ENCODE assay signal across 27 mouse cellular contexts in genomic region chr9:98722885-98723284, GRCm38 (mm10).
DNase-seq lines count a peak whose midpoint lies in the region; ATAC-seq lines count a peak whose summit lies in the region.
"Had no signal": no experiment of that assay in that cellular context is flagged by ENCODE, and none has a peak within 500 bp of the region (broad histone marks: within the 10 kb centered on the region; RNA-seq: fewer than 3 reads in every experiment).

No protein-coding gene starts in this region.

- no peaks in the 10 kb centered on the region; the same call in 1 of the 2 replicates for H3K4me1 ChIP-seq in kidney, embryonic 14.5 days (ENCODE audit: control insufficient read depth, insufficient read depth, low read length)
- peaks cover 5% of the 10 kb centered on the region; the same call in 1 of the 2 replicates for H3K4me1 ChIP-seq in kidney, embryonic 16.5 days (ENCODE audit: insufficient read depth, low read length)

- H3K9me3 ChIP-seq in kidney, embryonic 14.5 days (ENCODE audit: control insufficient read depth, low read length), result no peaks in the 10 kb centered on the region
- H3K9me3 ChIP-seq in kidney, embryonic 16.5 days (ENCODE audit: low read length), result peaks cover 7% of the 10 kb centered on the region; the same call in 1 of the 2 replicates
- H3K9me3 ChIP-seq: embryonic facial prominence, embryonic 13.5 days; embryonic facial prominence, embryonic 15.5 days; forebrain, embryonic 10.5 days; forebrain, embryonic 12.5 days had no signal

- peak; percentile 78 for ATAC-seq in kidney, embryonic 14.5 days (ENCODE audit: low FRiP score, low TSS enrichment)
- no peak; the same call in 1 of the 2 replicates for ATAC-seq in kidney, embryonic 16.5 days (ENCODE audit: low FRiP score, low TSS enrichment)
- ATAC-seq: activated CD4-positive, CD25-positive, alpha-beta regulatory T cell, adult 4 months; CD4-positive, CD25-positive, alpha-beta regulatory T cell, adult 4 months; forebrain, embryonic 14.5 days; Patski had no signal

- no peaks in the 10 kb centered on the region for H3K27me3 ChIP-seq in kidney, embryonic 14.5 days (ENCODE audit: control insufficient read depth, insufficient read depth, low read length)
- no peaks in the 10 kb centered on the region for H3K27me3 ChIP-seq in kidney, embryonic 16.5 days (ENCODE audit: insufficient read depth, low read length)
- H3K27me3 ChIP-seq: embryonic facial prominence, embryonic 13.5 days; embryonic facial prominence, embryonic 15.5 days; forebrain, embryonic 12.5 days; Patski had no signal

- intact Hi-C loops in heart, postnatal 36 days (cut with DNase I), result no loop called here

- H3K36me3 ChIP-seq in kidney, embryonic 14.5 days (ENCODE audit: control insufficient read depth, insufficient read depth, low read length), result no peaks in the 10 kb centered on the region
- no peaks in the 10 kb centered on the region for H3K36me3 ChIP-seq in kidney, embryonic 16.5 days (ENCODE audit: insufficient read depth, low read length)
- H3K36me3 ChIP-seq: embryonic facial prominence, embryonic 13.5 days; embryonic facial prominence, embryonic 15.5 days; forebrain, embryonic 10.5 days; forebrain, embryonic 12.5 days; G1E had no signal

- WGBS in kidney, embryonic 14.5 days, result 44% methylated on average over 3 of the region's 3 CpGs
- WGBS in kidney, embryonic 16.5 days, result 35% methylated on average over 3 of the region's 3 CpGs

- H3K4me2 ChIP-seq in kidney, embryonic 14.5 days (replicated peaks; ENCODE audit: low read depth, low read length), result no peak overlapping the region
- no peak overlapping the region for H3K4me2 ChIP-seq in kidney, embryonic 16.5 days (replicated peaks; ENCODE audit: low read depth, low read length)
- H3K4me2 ChIP-seq: embryonic facial prominence, embryonic 13.5 days; embryonic facial prominence, embryonic 15.5 days; forebrain, embryonic 12.5 days had no signal

- no peak overlapping the region for H3K27ac ChIP-seq in kidney, embryonic 14.5 days (ENCODE audit: low read depth, low read length)
- H3K27ac ChIP-seq in kidney, embryonic 16.5 days (ENCODE audit: low read length), result 0 out of 2 replicates have a peak overlapping the region, but pooled peaks have one; percentile 34
- H3K27ac ChIP-seq: embryonic facial prominence, embryonic 13.5 days; embryonic facial prominence, embryonic 15.5 days; forebrain, embryonic 10.5 days; forebrain, embryonic 12.5 days had no signal

- DNase-seq in heart, adult 11 months, result peak; percentile 55
- no peak for DNase-seq in heart, postnatal 36 days
- no peak for DNase-seq in kidney, postnatal 10 days
- DNase-seq in kidney, adult 9 months, result no peak
- peak; percentile 26 for DNase-seq in testis, postnatal 10 days (ENCODE audit: low spot score)
- no peak for DNase-seq in testis, postnatal 14 days (ENCODE audit: low spot score)
- DNase-seq: adrenal gland, adult 8-10 months; adrenal gland, postnatal 14 days; adrenal gland, postnatal 36 days; B cell, adult 2 months; cerebellum, adult 11-12 months; cerebellum, adult 2 months; cerebellum, adult 9-10 months; cerebellum, postnatal 10 days; cerebellum, postnatal 25 days had no signal

- H3K4me3 ChIP-seq in kidney, embryonic 14.5 days (ENCODE audit: low read length), result no peak overlapping the region
- H3K4me3 ChIP-seq in kidney, embryonic 16.5 days (ENCODE audit: low read length), result no peak overlapping the region
- H3K4me3 ChIP-seq: embryonic facial prominence, embryonic 13.5 days; embryonic facial prominence, embryonic 15.5 days; erythroblast, embryonic 14.5 days; forebrain, embryonic 10.5 days; forebrain, embryonic 12.5 days had no signal

- H3K9ac ChIP-seq in kidney, embryonic 14.5 days (ENCODE audit: low read depth, low read length), result no peak overlapping the region
- H3K9ac ChIP-seq in kidney, embryonic 16.5 days (replicated peaks; ENCODE audit: low read length), result no peak overlapping the region
- H3K9ac ChIP-seq: embryonic facial prominence, embryonic 13.5 days; embryonic facial prominence, embryonic 15.5 days; forebrain, embryonic 12.5 days had no signal

Comparison
In these comparisons a context has a peak if more than half of its experiments do, and no peak if none do; other contexts are left out.
1. DNase-seq: peak in heart, adult 11 months (single experiment) and testis, postnatal 10 days (single experiment); none in heart, postnatal 36 days (0 of 2), kidney, postnatal 10 days (single experiment), kidney, adult 9 months (single experiment) and testis, postnatal 14 days (single experiment).